Mouse (Mus musculus) lung, adult 2 months (tissue): Measurements from ENCODE around the gene Sirt5.

Experiments
- CTCF ChIP-seq: fragments of 200-500 bp; IDR thresholded peaks from 2 replicates; pipeline ENCODE4 v1.5.1; 2011; ENCODE audit warnings: mild to moderate bottlenecking, low read length, control low read depth; ENCODE audit not compliant: insufficient read depth
- POLR2A ChIP-seq: fragments of 200-500 bp; IDR thresholded peaks from 2 replicates; pipeline ENCODE4 v1.6.1; 2011; ENCODE audit warnings: low read depth, mild to moderate bottlenecking, control low read depth, low read length, borderline replicate concordance; ENCODE audit errors: extremely low read depth

DNA sequence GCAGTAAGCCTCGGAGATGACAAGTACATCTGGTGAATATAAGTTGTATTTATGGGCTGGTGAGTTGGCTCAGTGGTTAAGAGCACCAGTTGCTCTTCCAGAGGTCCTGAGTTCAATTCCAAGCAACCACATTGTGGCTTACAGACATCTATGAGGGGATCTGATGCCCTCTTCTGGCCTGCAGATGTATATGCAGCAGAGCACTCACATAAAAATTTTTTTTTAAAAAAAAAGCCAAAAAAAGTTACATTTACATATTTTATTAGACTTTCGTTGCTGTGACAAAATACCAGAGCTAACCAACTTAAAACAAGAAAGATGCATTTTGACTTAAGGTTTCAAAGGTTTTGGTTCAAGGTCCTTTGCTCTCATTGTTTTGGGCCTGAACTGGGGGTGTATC, 43.8 kb upstream of the Sirt5 start:
- TF ChIP-seq CTCF (no peak), POLR2A (no peak)
